In genomic region chr4:95723615-95724014, GRCm38 (mm10) we compare ENCODE assay signal across 17 mouse cellular contexts.
DNase-seq lines count a peak whose midpoint lies in the region; ATAC-seq and TF ChIP-seq lines count a peak whose summit lies in the region.
"Had no signal": no experiment of that assay in that cellular context is flagged by ENCODE, and none has a peak within 500 bp of the region (broad histone marks: within the 10 kb centered on the region; RNA-seq: fewer than 3 reads in every experiment).

No protein-coding gene starts in this region.

- no peak overlapping the region for H3K9ac ChIP-seq in midbrain, postnatal 0 days (replicated peaks; ENCODE audit: low read length, poor library complexity, severe bottlenecking)
- no peak overlapping the region for H3K9ac ChIP-seq in midbrain, embryonic 11.5 days (ENCODE audit: low read length)
- H3K9ac ChIP-seq: hindbrain, embryonic 13.5 days had no signal

- peak; percentile 40 for TF ChIP-seq CTCF in kidney, adult 2 months (conservative IDR thresholded peaks at IDR 0.05; ENCODE audit: insufficient read depth, insufficient read length, low read depth, low read length)
- peak; percentile 27; the same call in 1 of the 2 replicates for TF ChIP-seq CTCF in midbrain, postnatal 0 days (IDR thresholded peaks at IDR 0.05)

- peak; percentile 15 for DNase-seq in cerebellum, adult 9-10 months
- DNase-seq in cerebellum, adult 18-20 months = no peak
- DNase-seq in kidney, adult 2 months = no peak
- no peak for DNase-seq in kidney, postnatal 36 days
- DNase-seq in midbrain, postnatal 0 days (ENCODE audit: low spot score) = no peak
- DNase-seq in midbrain, embryonic 11.5 days (ENCODE audit: low spot score, missing footprints) = no peak
- no peak for DNase-seq in adrenal gland, adult 2 months
- DNase-seq in frontal cortex, postnatal 10 days (ENCODE audit: low spot score in 2 of 2) = no peak
- DNase-seq: adrenal gland, postnatal 36 days; heart, adult 11 months; heart, postnatal 10 days; lung, postnatal 36 days; midbrain, embryonic 14.5 days; thymus, postnatal 36 days had no signal

- no peak for TF ChIP-seq POLR2A in kidney, adult 2 months (IDR thresholded peaks at IDR 0.05; ENCODE audit: low read depth, low read length)

- no peaks in the 10 kb centered on the region for H3K9me3 ChIP-seq in midbrain, postnatal 0 days (ENCODE audit: low read length)
- no peaks in the 10 kb centered on the region for H3K9me3 ChIP-seq in midbrain, embryonic 11.5 days (ENCODE audit: control insufficient read depth, low read length)
- H3K9me3 ChIP-seq: forebrain, embryonic 10.5 days had no signal

- no peaks in the 10 kb centered on the region for H3K27me3 ChIP-seq in kidney, adult 2 months (replicated peaks; ENCODE audit: control insufficient read depth, insufficient read depth, low read length)
- no peaks in the 10 kb centered on the region for H3K27me3 ChIP-seq in midbrain, postnatal 0 days (ENCODE audit: insufficient read depth, low read length)
- no peaks in the 10 kb centered on the region for H3K27me3 ChIP-seq in midbrain, embryonic 11.5 days (ENCODE audit: control insufficient read depth, insufficient read depth, low read length)
- H3K27me3 ChIP-seq: hindbrain, embryonic 13.5 days had no signal

- no peak for ATAC-seq in midbrain, postnatal 0 days (ENCODE audit: low FRiP score)
- no peak for ATAC-seq in midbrain, embryonic 11.5 days (ENCODE audit: low FRiP score)

- no peak overlapping the region for H3K27ac ChIP-seq in kidney, adult 2 months (ENCODE audit: insufficient read depth, low read depth, low read length)
- no peak overlapping the region for H3K27ac ChIP-seq in midbrain, postnatal 0 days (ENCODE audit: low read depth, low read length)
- H3K27ac ChIP-seq in midbrain, embryonic 11.5 days (ENCODE audit: low read depth, low read length) = no peak overlapping the region
- H3K27ac ChIP-seq: forebrain, embryonic 10.5 days; hindbrain, embryonic 13.5 days had no signal

- H3K36me3 ChIP-seq in kidney, adult 2 months (ENCODE audit: control insufficient read depth, insufficient read depth, low read length) = no peaks in the 10 kb centered on the region
- no peaks in the 10 kb centered on the region for H3K36me3 ChIP-seq in midbrain, postnatal 0 days (ENCODE audit: insufficient read depth, low read length)
- H3K36me3 ChIP-seq in midbrain, embryonic 11.5 days (ENCODE audit: control insufficient read depth, insufficient read depth, low read length) = no peaks in the 10 kb centered on the region
- H3K36me3 ChIP-seq: forebrain, embryonic 10.5 days; hindbrain, embryonic 13.5 days had no signal

- no peaks in the 10 kb centered on the region for H3K4me1 ChIP-seq in kidney, adult 2 months (ENCODE audit: control insufficient read depth, insufficient read depth, low read length)
- no peaks in the 10 kb centered on the region for H3K4me1 ChIP-seq in midbrain, postnatal 0 days (ENCODE audit: insufficient read depth, low read length)
- no peaks in the 10 kb centered on the region for H3K4me1 ChIP-seq in midbrain, embryonic 11.5 days (ENCODE audit: control insufficient read depth, insufficient read depth, low read length)
- H3K4me1 ChIP-seq: forebrain, embryonic 10.5 days; hindbrain, embryonic 13.5 days had no signal

- no peak overlapping the region for H3K4me2 ChIP-seq in midbrain, postnatal 0 days (ENCODE audit: low read depth, low read length, poor library complexity, severe bottlenecking)
- H3K4me2 ChIP-seq in midbrain, embryonic 11.5 days = no peak overlapping the region
- H3K4me2 ChIP-seq: hindbrain, embryonic 13.5 days; liver, embryonic 11.5 days had no signal

- H3K4me3 ChIP-seq in kidney, adult 2 months (ENCODE audit: insufficient read depth, low read depth, low read length) = no peak overlapping the region
- no peak overlapping the region for H3K4me3 ChIP-seq in midbrain, postnatal 0 days (ENCODE audit: low read depth, low read length)
- no peak overlapping the region for H3K4me3 ChIP-seq in midbrain, embryonic 11.5 days (ENCODE audit: low read depth, low read length)
- H3K4me3 ChIP-seq: forebrain, embryonic 10.5 days; hindbrain, embryonic 13.5 days had no signal
